Mouse (Mus musculus): ENCODE measurements at regions not wholly inside any gene's neighbourhood (a gene's known extent, or its start where the extent isn't known, plus 50 kb on each side); places are given as distances from the start of the nearest gene placed in this dataset.

DNA sequence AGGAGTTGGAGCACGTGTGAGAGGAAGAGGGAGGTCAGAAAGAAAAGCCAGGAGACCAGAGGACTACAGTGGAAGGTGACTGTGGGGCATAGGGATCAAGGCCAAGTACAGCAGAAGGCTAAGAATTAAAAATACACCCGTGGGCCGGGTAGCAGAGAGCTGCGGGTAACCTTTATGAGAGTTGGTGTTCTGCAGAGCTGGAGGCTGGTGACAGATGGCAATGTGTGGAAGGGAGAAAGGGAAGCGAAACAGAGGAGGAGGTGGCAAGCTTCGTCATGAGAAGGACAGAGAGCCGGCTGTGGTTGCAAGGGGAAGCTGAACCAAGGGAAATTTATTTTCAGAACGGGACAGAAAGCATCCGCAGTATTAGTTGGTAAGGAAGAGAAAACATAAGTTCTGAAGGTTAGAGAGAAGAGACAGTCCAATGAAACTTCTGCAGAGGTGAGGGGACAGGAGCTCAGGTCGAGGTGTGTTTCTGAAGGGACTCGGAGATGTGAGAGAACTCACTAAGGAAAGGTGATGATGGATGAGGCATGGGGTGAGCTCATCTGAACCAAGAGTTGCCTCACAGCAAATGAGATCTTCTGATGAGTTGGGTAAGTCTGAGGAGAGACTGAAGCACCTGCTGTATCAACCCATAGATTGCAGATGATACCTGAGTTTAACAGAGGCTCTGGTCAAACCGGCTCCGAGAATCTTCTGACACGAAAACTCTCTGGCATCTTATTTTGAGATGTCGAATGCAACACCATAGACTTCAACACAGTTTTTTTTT, 200.6 kb downstream of the Gm10260 start:
- no peak for DNase-seq (ENCODE audit: low spot score in 2 of 2)

DNA sequence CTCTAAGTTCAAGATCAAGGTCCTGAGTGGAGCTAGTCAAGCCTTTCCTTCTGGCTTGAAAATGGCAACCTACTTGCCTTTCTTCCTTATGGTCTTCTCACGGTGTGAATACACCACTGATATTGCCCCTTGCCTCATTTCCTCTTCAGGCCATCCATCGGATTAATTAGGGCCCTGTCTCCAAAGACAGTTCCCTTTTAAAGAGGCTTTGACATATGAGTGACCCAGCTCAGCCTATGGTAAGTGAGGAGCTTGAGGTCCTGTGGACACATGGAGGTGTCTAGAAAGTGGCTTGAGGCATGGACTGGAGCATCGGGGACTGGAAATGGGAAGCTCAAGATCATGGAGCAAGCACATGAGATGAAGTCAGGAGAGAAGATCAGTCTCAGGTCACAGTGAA, 201.5 kb downstream of the Gm10260 start:
- no peak for DNase-seq (ENCODE audit: low spot score in 2 of 2)

DNA sequence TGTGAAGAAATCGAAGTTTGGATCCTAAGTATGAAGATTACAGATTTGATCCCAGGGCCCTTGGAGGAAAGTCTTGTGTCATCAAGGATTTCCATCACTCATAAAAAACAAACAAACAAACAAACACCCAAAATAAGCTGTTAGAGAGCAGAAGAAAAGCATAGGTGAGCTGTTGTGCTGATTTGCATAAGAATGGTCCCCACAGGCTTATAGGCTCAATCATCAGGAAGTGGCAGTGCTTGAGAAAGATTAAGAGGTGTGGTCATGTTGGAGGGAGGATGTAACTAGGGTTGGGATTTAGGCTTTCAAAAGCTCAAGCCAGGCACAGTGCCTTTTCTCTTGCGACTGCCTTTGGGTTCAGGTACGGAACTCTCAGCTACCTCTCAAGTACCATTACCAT, 205.1 kb downstream of the Gm10260 start:
- DNase-seq (ENCODE audit: low spot score in 2 of 2) = no peak

DNA sequence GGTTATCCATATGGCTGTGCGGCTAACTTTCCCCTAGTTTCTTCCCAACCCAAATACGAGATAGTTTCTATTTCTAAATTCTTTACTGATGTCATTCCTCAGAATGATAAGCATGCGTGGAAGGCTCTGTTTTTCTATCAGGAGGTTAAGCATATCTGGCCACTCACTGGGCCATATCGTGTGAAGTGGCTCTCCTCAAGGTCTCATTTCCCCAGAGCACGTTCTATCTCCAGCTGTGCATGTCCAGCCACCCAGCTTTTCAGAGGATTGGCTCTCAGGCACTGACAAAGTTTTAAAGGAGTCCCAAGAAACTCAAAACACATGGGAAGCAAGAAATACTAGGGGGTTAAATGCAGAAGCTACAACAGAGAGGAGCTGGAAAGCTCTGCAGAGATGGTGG, 205.8 kb downstream of the Gm10260 start:
- DNase-seq (ENCODE audit: low spot score in 2 of 2) = no peak

DNA sequence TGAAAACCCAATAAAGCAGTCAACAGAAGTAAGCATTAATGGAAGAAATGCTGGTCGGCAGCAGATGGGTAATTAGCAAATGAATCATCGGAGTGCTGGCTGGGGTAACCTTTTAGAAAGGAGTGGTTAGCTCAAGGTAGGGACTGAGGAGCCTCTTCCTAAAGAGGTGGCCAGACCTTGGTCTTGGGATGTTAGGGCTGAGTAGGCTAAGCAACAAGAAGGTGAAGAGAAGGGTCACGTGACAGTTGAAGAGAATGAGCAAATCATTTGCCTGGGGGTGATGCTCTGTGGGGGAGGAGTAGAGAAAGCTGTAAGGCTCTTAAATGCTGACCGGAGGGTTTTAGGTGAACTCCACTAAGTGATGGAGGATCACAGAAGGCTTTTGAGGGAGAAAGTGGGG, 208.2 kb downstream of the Gm10260 start:
- DNase-seq (ENCODE audit: low spot score in 2 of 2) = no peak

DNA sequence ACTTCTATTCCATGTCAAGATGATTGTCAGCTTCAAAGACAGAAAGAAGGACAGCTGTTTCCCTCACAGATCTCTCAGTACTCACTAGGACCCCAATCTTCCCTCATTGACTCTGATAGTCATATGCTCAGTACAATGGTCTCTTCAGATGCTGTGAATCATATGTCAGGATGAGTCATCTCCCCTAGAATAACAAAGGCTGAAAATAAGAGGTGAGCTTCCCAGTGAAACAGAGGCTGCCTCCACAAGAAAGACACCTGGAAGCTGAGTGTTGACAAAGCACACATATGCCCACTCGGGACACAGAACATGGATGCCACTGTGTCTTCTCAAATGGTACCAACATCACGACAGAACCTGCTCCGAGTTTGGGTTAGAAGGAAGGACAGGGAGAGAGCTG, 209.6 kb downstream of the Gm10260 start:
- no peak for DNase-seq (ENCODE audit: low spot score in 2 of 2)

DNA sequence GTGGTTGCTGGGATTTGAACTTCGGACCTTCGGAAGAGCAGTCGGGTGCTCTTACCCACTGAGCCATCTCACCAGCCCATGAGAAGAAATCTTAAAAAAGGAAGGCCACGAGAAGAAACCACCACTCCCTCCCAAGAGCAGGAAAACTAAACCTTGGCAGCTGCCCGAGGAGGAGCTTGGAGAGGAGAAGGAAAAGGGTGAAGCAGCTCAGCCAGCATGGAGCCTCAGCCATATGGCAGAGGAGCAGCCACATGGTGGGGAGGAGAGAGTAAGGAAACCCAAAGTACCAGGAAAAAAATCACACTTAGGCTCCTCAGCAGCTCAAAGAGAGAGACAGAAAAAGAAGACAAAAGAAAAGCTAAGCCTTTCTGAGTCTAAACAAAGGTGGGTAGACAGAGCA, 210.3 kb downstream of the Gm10260 start:
- DNase-seq (ENCODE audit: low spot score in 2 of 2) = no peak

DNA sequence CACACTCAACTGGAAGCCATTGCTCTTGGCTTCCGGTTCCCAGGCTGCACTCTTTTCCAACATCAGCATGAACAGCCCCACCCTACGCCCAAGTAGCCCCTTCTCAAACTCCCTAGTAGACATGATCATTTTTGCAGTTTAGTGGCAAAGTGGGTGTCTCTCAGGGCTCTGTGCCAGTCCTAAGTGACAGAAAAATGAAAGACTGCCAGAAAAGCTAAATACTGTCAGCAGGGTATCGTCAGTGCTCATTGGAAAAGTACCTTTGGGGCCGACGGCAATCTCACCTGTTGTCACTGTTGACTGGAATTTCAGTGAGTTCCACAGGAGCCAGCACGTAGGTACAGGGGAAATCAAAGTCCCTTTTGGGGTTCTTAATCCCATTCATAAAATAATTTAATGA, 211.0 kb downstream of the Gm10260 start:
- no peak for DNase-seq (ENCODE audit: low spot score in 2 of 2)

DNA sequence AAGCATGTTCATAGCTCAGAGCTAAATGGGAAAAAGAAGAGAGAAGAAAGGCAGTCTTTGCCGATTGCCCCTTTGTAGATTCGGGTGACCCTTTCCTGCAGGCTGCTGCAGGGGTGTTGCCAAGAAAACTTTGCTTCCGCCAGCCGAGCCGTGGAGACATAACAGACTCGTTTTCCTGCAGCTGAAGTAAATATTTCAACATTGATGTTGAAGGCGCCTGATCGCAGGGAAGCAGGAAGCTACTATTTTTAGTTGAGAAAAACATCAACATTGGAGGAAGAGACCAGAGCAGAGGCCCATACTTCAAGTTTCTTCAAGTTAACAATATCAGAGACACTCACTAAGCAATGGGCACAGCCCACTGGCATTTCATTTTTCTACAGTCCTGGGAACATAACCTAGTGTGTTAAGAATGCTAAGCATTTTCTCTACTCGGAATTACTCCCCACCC, 211.9 kb downstream of the Gm10260 start:
- peak; percentile 6 to 31 for DNase-seq (ENCODE audit: low spot score in 2 of 2)

DNA sequence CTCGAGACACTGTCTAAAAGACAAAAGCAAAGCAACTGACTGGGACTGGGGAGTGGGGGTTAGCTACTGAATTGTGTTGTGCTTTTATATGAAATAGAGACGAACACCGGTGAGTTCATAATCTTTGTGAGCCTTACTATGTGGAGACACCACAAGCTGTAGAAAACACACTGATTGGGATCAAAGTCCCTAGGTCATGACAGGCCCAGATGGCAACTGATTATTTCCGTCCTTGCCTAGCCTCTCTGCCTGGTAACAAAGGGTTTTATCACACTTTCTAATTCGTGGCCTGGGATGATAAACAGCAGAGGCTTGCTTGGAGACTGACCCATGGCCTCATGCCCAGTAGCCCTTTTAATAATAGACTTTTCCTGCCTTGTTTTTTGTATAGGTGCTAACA, 213.5 kb downstream of the Gm10260 start:
- DNase-seq (ENCODE audit: low spot score in 2 of 2) = no peak

DNA sequence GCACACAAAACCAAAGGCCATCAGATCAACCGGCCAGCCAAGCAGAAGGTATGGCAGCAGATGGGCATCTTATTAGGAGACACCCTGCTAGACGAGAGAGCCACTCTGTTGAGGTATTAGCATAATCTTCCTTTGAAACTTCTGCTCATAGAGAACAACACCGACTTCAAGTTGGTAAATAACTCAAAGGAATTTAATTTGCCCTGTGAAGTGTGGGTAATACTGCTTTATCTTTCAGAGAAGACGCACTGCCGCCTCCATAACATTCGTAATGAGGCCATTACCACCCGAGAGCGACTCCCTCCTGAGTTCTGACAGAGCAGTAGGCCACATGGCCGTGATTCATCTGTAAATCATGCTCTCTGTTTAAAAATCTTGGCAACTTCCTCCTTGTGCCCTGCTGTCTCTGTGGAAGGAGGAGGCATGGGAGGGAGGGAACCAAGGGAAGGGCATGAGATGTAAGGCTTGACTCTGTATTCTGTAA, 214.4 kb downstream of the Gm10260 start:
- DNase-seq (ENCODE audit: low spot score in 2 of 2) = no peak

DNA sequence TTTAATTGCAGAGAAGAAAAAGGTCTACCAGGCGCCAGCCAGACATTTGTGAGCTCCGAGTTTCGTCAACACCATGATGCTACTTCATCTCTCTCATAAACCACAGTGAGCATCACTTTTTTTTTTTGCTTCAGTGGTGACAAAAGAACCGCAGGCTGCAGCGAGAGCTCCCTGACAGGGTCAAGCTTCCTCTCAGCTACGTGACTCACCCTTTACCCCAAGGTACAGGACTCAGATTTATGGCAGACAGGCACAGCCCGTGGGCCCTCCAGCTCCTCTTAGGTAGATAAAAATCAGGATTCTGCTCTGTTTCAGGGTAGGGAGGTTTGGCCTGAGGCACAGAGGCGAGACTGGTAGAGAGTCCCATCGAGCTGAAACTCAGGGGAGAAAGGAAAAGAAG, 220.7 kb downstream of the Gm10260 start:
- DNase-seq (ENCODE audit: low spot score in 2 of 2) = no peak

DNA sequence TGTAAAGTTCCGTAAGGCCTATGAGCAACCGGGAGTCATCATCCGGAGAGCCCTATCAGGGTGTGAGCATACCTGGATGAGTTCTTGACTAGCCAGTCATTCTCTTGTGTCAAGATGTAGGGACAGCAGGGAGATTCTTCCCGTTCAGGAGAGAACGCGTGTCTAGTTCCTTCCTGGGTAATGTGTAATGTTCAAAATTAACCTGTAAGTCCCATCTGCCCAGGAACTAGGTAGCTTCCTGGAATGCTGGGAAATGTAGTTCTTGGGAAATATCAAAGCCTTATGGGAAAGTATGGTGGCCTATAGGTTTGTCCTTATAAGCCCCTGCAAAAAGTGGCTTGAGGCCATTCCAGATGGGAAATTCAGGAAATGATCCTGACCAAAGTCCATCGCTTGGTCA, 222.0 kb downstream of the Gm10260 start:
- DNase-seq (ENCODE audit: low spot score in 2 of 2) = no peak

DNA sequence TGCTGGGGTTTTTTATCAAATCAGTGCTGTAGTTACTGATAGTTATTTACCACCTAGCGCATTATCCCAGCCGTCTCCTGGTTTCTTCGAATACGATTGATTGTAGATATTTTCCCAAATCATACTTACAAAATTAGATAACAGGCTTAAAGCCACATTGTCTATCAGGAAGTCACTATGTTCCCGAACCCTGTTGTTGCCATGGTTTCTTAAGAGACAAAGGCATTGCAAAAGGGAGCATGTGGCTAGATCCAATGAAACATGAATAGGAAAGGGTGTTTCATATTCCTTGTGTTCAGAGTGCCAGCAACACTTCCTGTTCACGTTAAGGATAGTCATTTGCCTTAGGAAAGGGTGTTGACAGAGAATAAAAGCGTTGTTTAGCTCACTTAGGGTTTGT, 222.7 kb downstream of the Gm10260 start:
- DNase-seq (ENCODE audit: low spot score in 2 of 2) = no peak

DNA sequence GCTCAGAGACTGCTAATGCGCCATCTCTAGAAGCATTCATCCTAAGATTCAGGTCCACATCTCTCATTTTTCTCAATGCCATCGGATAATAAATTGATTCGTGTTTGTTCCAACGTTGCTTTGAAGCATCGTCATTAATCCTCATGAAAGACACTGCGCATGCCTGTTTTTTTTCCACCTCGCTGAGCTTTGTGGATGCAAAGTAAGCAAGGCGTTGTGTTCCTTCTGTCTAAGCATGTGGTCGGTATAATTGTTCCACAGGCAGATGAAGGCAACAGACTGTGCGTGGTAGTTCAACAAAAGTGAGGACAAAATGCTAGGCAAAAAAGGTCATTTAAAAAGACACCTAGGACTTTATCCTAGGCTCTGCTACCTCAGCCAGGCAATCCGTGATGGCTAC, 223.2 kb downstream of the Gm10260 start:
- DNase-seq (ENCODE audit: low spot score in 2 of 2) = no peak

DNA sequence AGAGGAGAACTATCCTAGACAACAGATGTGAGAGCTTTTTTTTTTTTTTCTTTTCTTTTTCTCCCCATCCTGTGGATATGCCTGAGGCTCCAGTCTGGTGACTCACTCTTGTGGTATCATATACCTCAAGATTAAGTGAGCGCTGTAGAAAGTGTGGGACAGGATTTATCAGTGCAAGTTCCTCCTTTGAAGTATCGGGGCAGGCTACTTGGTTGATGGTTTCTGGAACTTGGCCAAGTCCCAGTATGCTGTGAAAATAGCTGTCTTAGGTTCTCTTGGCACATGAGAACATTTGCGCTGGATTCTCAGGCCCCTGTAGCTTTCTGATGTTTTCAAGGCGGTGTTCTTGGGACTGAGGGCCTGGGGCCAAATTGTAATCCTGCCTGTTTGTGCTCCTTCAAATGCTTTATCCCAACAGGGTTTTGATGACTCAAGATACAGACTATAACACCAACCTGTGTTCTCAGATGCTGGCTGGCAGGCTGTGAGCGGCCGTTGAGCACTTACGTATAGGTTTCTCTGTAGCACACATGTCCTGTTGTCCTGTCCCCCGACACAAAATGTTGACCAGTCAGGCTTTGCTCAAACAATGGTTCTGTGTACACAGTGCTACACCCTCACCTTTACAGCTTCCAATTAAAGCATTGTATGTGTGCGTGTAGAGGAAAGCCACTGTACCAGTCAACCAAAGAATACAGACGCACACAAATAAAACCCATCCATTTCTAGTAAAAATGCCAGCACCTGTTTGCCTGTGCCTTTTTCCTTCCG, 226.4 kb downstream of the Gm10260 start:
- DNase-seq (ENCODE audit: low spot score in 2 of 2) = no peak

DNA sequence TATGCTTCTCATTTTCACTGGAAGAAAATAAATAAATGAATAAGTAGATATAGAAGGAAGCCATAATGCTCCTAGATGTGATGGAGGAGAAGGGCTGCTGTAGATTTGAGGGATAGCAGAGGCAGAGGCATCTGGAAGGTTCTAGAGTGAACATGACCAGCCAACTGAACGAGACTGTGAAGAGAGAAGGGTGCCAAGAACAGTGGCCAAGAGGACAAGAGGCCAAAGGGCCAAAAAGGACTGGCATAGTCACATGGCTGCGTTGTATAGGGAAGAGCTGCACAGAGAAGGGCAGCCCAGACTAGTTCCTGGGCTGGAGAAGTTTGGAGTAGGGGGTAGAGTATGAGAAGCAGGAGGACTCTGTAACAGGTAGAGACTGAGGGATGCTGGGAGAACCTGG, 229.3 kb downstream of the Gm10260 start:
- DNase-seq (ENCODE audit: low spot score in 2 of 2) = no peak

DNA sequence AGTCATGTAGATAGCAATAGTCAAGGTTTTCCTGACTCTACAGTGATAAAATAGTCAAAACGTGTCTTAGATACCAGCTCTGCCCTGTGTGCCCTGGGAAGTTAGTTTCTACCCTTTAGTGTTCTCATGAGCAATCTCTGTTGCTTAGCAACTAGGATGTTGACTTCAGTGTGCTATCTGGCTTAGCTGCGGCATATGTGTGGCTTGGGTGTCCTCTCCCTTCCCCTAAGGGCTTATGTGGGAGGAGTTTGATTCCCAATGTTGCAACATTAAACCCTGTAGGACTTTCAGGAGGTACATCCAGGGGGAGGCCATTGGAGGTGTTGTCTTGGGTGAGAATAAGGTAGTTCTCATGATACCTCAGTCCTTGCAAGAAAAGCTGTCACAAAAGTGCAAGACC, 229.9 kb downstream of the Gm10260 start:
- DNase-seq (ENCODE audit: low spot score in 2 of 2) = no peak

DNA sequence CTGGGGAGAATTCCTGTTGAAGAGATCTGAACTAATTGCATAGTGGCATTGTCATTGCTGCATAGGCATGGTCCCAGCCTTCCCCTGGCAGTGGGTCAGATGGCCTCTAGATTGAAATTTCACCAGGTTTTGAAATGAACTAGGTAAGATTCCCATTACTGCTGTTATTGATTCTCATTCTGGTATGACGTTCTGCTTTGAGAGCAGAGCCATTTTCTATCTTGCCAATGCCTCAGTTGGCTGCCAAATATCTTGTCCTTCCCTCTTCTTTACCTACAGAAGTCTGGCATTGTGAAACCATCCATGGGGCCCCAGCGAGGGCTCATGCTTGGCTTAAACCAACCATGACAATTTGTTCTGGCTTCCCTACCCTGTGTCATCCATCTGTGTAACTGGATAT, 232.5 kb downstream of the Gm10260 start:
- DNase-seq (ENCODE audit: low spot score in 2 of 2) = no peak

DNA sequence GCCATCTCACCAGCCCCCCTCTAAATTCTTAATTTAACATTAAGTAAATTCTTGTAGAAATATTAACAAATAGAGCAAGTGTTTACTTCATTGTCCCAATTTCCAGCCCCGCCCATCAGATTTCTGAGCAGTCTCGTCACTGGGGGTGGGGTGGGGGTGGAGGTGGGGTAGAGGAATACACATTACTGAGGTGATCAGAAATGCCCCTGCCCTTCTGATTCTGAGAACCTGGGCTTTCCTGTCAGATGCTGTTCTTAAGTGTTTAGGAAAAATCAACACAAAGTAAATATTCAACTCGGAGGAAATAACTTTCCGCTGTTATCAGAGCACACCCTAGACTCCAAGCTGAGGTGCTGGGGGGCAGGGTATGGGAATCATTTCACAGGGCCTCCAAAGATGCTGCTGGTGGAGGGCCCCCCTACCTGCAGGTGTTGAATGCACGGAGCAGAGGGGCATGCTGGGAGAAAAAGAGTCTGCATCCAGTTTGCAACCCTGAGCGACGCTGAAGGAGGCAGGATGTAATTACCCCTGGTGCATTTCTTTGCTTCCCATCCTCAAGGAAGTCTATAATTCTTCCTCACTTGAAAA, 235.5 kb downstream of the Gm10260 start:
- DNase-seq (ENCODE audit: low spot score in 2 of 2) = no peak

DNA sequence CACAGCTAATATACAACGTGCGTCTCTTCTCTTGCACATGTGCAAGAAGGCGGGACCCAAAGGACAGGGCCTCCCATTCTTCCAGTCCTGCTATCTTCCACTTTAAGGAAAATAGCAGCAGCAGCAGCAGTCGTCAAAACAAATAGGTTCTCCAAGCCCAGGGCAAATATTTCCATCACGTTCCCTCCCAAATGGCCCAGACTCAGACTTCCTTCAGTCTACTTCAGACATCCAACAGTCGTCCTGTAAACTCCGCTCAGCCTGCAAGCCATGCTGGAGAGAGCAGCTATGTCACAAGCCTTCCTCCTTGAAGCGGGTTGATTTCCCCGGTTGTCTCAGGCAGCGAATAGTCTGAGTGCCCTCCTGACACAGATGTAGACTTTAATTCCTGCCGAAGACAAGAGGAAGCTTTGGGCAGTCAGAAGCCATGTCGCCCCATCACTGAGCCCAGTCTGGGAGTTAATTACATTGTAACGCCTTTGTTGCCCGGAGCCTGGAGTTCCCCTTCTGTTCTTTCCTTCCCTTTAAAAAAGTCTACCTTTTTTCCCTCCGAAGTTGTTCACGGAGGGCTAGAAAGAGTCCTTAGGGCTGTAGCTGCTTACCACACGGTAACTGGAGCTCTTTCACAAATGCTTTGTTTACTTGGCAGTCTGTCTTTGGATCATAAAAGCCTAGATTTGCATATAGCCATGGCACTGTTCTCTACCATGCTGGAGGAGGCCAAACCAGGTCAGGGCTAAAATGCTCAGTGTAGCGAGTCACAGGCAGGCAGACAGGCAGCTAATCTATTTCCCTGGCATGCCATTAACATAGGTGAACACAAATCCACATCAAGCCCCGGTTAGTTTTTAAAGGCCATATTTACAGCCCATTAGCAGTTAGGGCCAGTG, 236.7 kb downstream of the Gm10260 start:
- no peak for DNase-seq (ENCODE audit: low spot score in 2 of 2)

Measured in thymus, postnatal 10 days (tissue).